Mouse (Mus musculus) hematopoietic stem cell, adult 5-6 weeks (primary cell): ENCODE results near the gene Gckr. TPM values are rescaled to one million over a fixed set of nuclear protein-coding genes. Genes with fewer than 3 reads are reported as not detected.
"Not testable (repeated sequence)": the region's sequence is repeated elsewhere in the genome, so short reads cannot be mapped to it uniquely, and the experiment has no call there.

Source experiments
- ATAC-seq, 2 experiments: fragments of 125-278 bp in 1 of 2; replicated peaks in 1 of 2; 2 replicates each; pipeline ENCODE4 v1.8.0; 2016 to 2017; ENCODE audit warnings: inconsistent platforms in 2 of 2, mild to moderate bottlenecking in 2 of 2, moderate number of reproducible peaks in 2 of 2, low read depth in 1 of 2, moderate TSS enrichment in 1 of 2; ENCODE audit not compliant: low FRiP score in 2 of 2, poor library complexity in 2 of 2, severe bottlenecking in 2 of 2, insufficient read depth in 1 of 2, low TSS enrichment in 1 of 2
- total RNA-seq: library from RNA; stranded (forward); fragments of 172-1452, 232-1000 nt; gene quantifications from 2 replicates; pipeline ENCODE4 v1.2.3, GENCODE M21; 2017

Gckr gene
- total RNA-seq, 1 experiment from 2014 or later: 0.65 TPM

- no peak for ATAC-seq
Observed at GRCm38 (mm10) chr5:31289626-31290230, 7.5 kb upstream of the Gckr start.

- peak; percentile 92 to 96 for ATAC-seq
Observed at GRCm38 (mm10) chr5:31290521-31291360, 6.5 kb upstream of the Gckr start, which contains the start of gene Ift172. Ift172 (minus strand) TSS chr5:31291116.

- no peak for ATAC-seq
Observed at GRCm38 (mm10) chr5:31291361-31291688, 5.9 kb upstream of the Gckr start.

- no peak for ATAC-seq
Observed at GRCm38 (mm10) chr5:31294964-31295605, 2.2 kb upstream of the Gckr start.

GRCm38 (mm10) chr5:31295606-31296141 lies 1.6 kb upstream of the Gckr start, which contains the start of gene Fndc4:
Fndc4 (minus strand) TSS chr5:31296080.
- no peak for ATAC-seq

- no peak for ATAC-seq
Observed at GRCm38 (mm10) chr5:31297981-31298380, 738 bp downstream of the Gckr start.

GRCm38 (mm10) chr5:31298486-31298885 lies 1.2 kb downstream of the Gckr start:
- ATAC-seq: no peak

- no peak for ATAC-seq
Observed at GRCm38 (mm10) chr5:31301866-31302265, 4.6 kb downstream of the Gckr start.

GRCm38 (mm10) chr5:31303093-31303492 lies 5.8 kb downstream of the Gckr start:
- ATAC-seq: no peak

- no peak for ATAC-seq
Observed at GRCm38 (mm10) chr5:31312806-31313205, 15.6 kb downstream of the Gckr start.

- no peak for ATAC-seq
Observed at GRCm38 (mm10) chr5:31322776-31323175, 25.5 kb downstream of the Gckr start.

- no peak for ATAC-seq
Observed at GRCm38 (mm10) chr5:31324085-31324484, 26.8 kb downstream of the Gckr start.

GRCm38 (mm10) chr5:31326850-31327249 lies 29.6 kb downstream of the Gckr start:
- peak in 1 of 2 experiments; percentile 32; a peak in 1 of 4 replicates for ATAC-seq

- ATAC-seq: peak in 1 of 2 experiments; percentile 49; a peak in 1 of 4 replicates
Observed at GRCm38 (mm10) chr5:31328255-31328654, 31.0 kb downstream of the Gckr start.

- not testable (repeated sequence) for ATAC-seq
Observed at GRCm38 (mm10) chr5:31357586-31357985, 60.3 kb downstream of the Gckr start.

- ATAC-seq: no peak
Observed at GRCm38 (mm10) chr5:31360955-31361354, 63.7 kb downstream of the Gckr start.
